Mouse (Mus musculus): ENCODE measurements around the gene Cx3cr1.

Cx3cr1 gene

GRCm38 (mm10) chr9:120082691-120083090 is 13.0 kb upstream of the Cx3cr1 start:
- in situ Hi-C loops (cut with MboI, MseI) = loop anchor here (5.0 kb wide), 1 partner anchor 65 kb away; no protein-coding TSS in a partner anchor

- in situ Hi-C loops (cut with MboI, MseI) = loop anchor here (5.0 kb wide), 1 partner anchor 65 kb away; no protein-coding TSS in a partner anchor
Observed at GRCm38 (mm10) chr9:120081967-120082366, 12.3 kb upstream of the Cx3cr1 start.

GRCm38 (mm10) chr9:120081247-120081646 is 11.6 kb upstream of the Cx3cr1 start:
- in situ Hi-C loops (cut with MboI, MseI) = loop anchor here (5.0 kb wide), 1 partner anchor 64 kb away; no protein-coding TSS in a partner anchor

- in situ Hi-C loops (cut with MboI, MseI) = loop anchor here (5.0 kb wide), 1 partner anchor 63 kb away; no protein-coding TSS in a partner anchor
Observed at GRCm38 (mm10) chr9:120080546-120081108, 10.9 kb upstream of the Cx3cr1 start.

GRCm38 (mm10) chr9:120079901-120080300 is 10.2 kb upstream of the Cx3cr1 start:
- in situ Hi-C loops (cut with MboI, MseI) = loop anchor here (5.0 to 10.0 kb wide), 2 partner anchors 55 to 63 kb away; no protein-coding TSS in a partner anchor

- in situ Hi-C loops (cut with MboI, MseI) = loop anchor here (10.0 kb wide), 1 partner anchor 57 kb away; no protein-coding TSS in a partner anchor
Observed at GRCm38 (mm10) chr9:120078241-120078640, 8.6 kb upstream of the Cx3cr1 start.

GRCm38 (mm10) chr9:120074516-120074915 is 4.8 kb upstream of the Cx3cr1 start:
- in situ Hi-C loops (cut with MboI, MseI) = loop anchor here (10.0 kb wide), 1 partner anchor 60 kb away; no protein-coding TSS in a partner anchor

GRCm38 (mm10) chr9:120073169-120073568 is 3.5 kb upstream of the Cx3cr1 start:
- in situ Hi-C loops (cut with MboI, MseI) = loop anchor here (10.0 kb wide), 1 partner anchor 62 kb away; no protein-coding TSS in a partner anchor

GRCm38 (mm10) chr9:120071251-120071650 is 1.6 kb upstream of the Cx3cr1 start:
- in situ Hi-C loops (cut with MboI, MseI) = loop anchor here (10.0 kb wide), 1 partner anchor 64 kb away; no protein-coding TSS in a partner anchor

GRCm38 (mm10) chr9:120068047-120068446 is 1.6 kb downstream of the Cx3cr1 start:
- in situ Hi-C loops (cut with MboI, MseI) = no loop called here

GRCm38 (mm10) chr9:120067609-120068008 is 2.1 kb downstream of the Cx3cr1 start:
- in situ Hi-C loops (cut with MboI, MseI) = no loop called here

- in situ Hi-C loops (cut with MboI, MseI) = no loop called here
Observed at GRCm38 (mm10) chr9:120064317-120064716, 5.4 kb downstream of the Cx3cr1 start.

GRCm38 (mm10) chr9:120058730-120059129 is 10.9 kb downstream of the Cx3cr1 start:
- in situ Hi-C loops (cut with MboI, MseI) = no loop called here

- in situ Hi-C loops (cut with MboI, MseI) = no loop called here
Observed at GRCm38 (mm10) chr9:120056201-120056600, 13.5 kb downstream of the Cx3cr1 start.

GRCm38 (mm10) chr9:120054545-120055277 is 15.0 kb downstream of the Cx3cr1 start:
- in situ Hi-C loops (cut with MboI, MseI) = no loop called here

- in situ Hi-C loops (cut with MboI, MseI) = no loop called here
Observed at GRCm38 (mm10) chr9:120049407-120049806, 20.3 kb downstream of the Cx3cr1 start.

GRCm38 (mm10) chr9:120048495-120048894 is 21.2 kb downstream of the Cx3cr1 start:
- in situ Hi-C loops (cut with MboI, MseI) = no loop called here

- in situ Hi-C loops (cut with MboI, MseI) = no loop called here
Observed at GRCm38 (mm10) chr9:120043115-120043514, 26.6 kb downstream of the Cx3cr1 start.

GRCm38 (mm10) chr9:120037414-120037813 is 32.3 kb downstream of the Cx3cr1 start:
- in situ Hi-C loops (cut with MboI, MseI) = loop anchor here (10.0 kb wide), 1 partner anchor 827 kb away; no protein-coding TSS in a partner anchor

GRCm38 (mm10) chr9:120034375-120034774 is 35.3 kb downstream of the Cx3cr1 start:
- in situ Hi-C loops (cut with MboI, MseI) = loop anchor here (10.0 kb wide), 1 partner anchor 830 kb away; no protein-coding TSS in a partner anchor

GRCm38 (mm10) chr9:120032710-120033109 is 37.0 kb downstream of the Cx3cr1 start:
- in situ Hi-C loops (cut with MboI, MseI) = loop anchor here (10.0 kb wide), 1 partner anchor 832 kb away; no protein-coding TSS in a partner anchor

- in situ Hi-C loops (cut with MboI, MseI) = loop anchor here (10.0 kb wide), 1 partner anchor 834 kb away; no protein-coding TSS in a partner anchor
Observed at GRCm38 (mm10) chr9:120030421-120030820, 39.3 kb downstream of the Cx3cr1 start.

All from T-helper 1 cell (primary cell).